Mouse (Mus musculus): ENCODE data around the gene Ppil1. TPM values are rescaled to one million over a fixed set of nuclear protein-coding genes. Genes with fewer than 3 reads are reported as not detected.

Gene Ppil1
- polyA plus RNA-seq, 1 experiment from 2014 or later: 144 TPM

DNA sequence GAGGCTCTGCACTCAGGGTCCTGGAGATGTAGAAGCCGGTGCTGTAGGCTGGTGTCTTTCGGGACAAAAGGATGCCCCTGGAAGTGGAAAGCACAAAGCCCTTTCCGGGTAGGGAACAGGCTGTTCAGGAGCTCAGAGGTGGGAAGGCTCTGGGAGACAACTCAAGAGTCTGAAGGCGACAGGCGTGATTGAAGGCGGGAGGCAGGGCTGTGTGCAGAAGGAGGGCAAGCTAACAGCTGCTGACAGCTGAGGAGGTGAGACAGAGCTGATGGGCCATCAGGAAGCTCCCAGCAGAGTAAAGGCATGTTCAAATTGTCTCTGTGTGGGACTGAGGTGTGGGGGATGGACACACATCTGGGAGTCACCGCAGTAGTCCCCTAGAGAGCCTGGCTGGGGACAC, 27.9 kb downstream of the Ppil1 start:
- no peak overlapping the region for H3K27ac ChIP-seq (ENCODE audit: low read length)
- H3K9ac ChIP-seq (ENCODE audit: low read length): no peak overlapping the region
- no peak overlapping the region for H3K4me3 ChIP-seq (ENCODE audit: low read length)
- H3K9me3 ChIP-seq (ENCODE audit: control insufficient read depth, low read length): no peaks in the 10 kb centered on the region
- no peaks in the 10 kb centered on the region for H3K36me3 ChIP-seq (ENCODE audit: control insufficient read depth, insufficient read depth, low read length)
- ATAC-seq (ENCODE audit: low read depth): no peak
- WGBS: 30% methylated on average over 7 of the region's 7 CpGs
- peaks cover 14% of the 10 kb centered on the region for H3K4me1 ChIP-seq (replicated peaks; ENCODE audit: control insufficient read depth, insufficient read depth, low read length)
- peaks cover 20% of the 10 kb centered on the region for H3K27me3 ChIP-seq (ENCODE audit: control insufficient read depth, insufficient read depth, low read depth, low read length)
- H3K4me2 ChIP-seq (ENCODE audit: low read depth, low read length): no peak overlapping the region

- Histone ChIP-seq H3K27ac (ENCODE audit: low read length) (no peak overlapping the region), H3K4me1 (replicated peaks; ENCODE audit: control insufficient read depth, insufficient read depth, low read length) (no peaks in the 10 kb centered on the region; the same call in 1 of the 2 replicates), H3K27me3 (ENCODE audit: control insufficient read depth, insufficient read depth, low read depth, low read length) (peaks cover 8% of the 10 kb centered on the region; the same call in 1 of the 2 replicates), H3K4me3 (ENCODE audit: low read length) (no peak overlapping the region), H3K4me2 (ENCODE audit: low read depth, low read length) (no peak overlapping the region), H3K9ac (ENCODE audit: low read length) (no peak overlapping the region), H3K36me3 (ENCODE audit: control insufficient read depth, insufficient read depth, low read length) (no peaks in the 10 kb centered on the region), H3K9me3 (ENCODE audit: control insufficient read depth, low read length) (no peaks in the 10 kb centered on the region)
- no peak for ATAC-seq (ENCODE audit: low read depth)
- 77% methylated on average over 10 of the region's 10 CpGs for WGBS
Measured at GRCm38 (mm10) chr17:29231109-29231508, 32.9 kb downstream of the Ppil1 start.

DNA sequence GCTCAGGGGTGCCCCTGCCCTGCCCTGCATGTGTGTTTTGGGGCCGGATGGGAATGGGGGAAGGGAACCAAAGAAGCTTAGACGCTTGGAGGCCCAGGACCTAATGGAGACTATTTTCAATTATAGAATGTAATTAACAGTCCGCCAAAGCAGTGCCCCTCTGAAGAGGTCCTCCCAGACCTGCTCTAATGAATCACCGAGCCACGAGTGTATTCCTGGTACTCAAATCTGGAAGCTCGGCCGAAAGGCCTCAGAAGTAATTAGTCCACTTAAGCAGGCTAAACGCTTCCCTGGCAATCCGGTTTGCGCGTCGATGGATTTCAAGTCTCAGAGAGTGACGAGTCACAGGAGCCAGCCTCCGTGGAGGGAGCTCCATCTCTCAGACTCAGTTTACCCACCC, 43.4 kb downstream of the Ppil1 start:
- Histone ChIP-seq H3K4me3 (ENCODE audit: low read length) (no peak overlapping the region), H3K27me3 (ENCODE audit: control insufficient read depth, insufficient read depth, low read depth, low read length) (no peaks in the 10 kb centered on the region), H3K4me2 (ENCODE audit: low read depth, low read length) (no peak overlapping the region), H3K9ac (ENCODE audit: low read length) (no peak overlapping the region), H3K27ac (ENCODE audit: low read length) (no peak overlapping the region), H3K4me1 (replicated peaks; ENCODE audit: control insufficient read depth, insufficient read depth, low read length) (no peaks in the 10 kb centered on the region), H3K9me3 (ENCODE audit: control insufficient read depth, low read length) (no peaks in the 10 kb centered on the region), H3K36me3 (ENCODE audit: control insufficient read depth, insufficient read depth, low read length) (no peaks in the 10 kb centered on the region)
- no peak for ATAC-seq (ENCODE audit: low read depth)
- WGBS: 83% methylated on average over 14 of the region's 14 CpGs

GRCm38 (mm10) chr17:29218017-29218416, 46.0 kb downstream of the Ppil1 start:
- Histone ChIP-seq H3K27ac (ENCODE audit: low read length) (no peak overlapping the region), H3K36me3 (ENCODE audit: control insufficient read depth, insufficient read depth, low read length) (no peaks in the 10 kb centered on the region), H3K4me2 (ENCODE audit: low read depth, low read length) (no peak overlapping the region), H3K9me3 (ENCODE audit: control insufficient read depth, low read length) (no peaks in the 10 kb centered on the region), H3K4me1 (replicated peaks; ENCODE audit: control insufficient read depth, insufficient read depth, low read length) (peaks cover 4% of the 10 kb centered on the region; the same call in 1 of the 2 replicates), H3K9ac (ENCODE audit: low read length) (no peak overlapping the region), H3K4me3 (ENCODE audit: low read length) (no peak overlapping the region), H3K27me3 (ENCODE audit: control insufficient read depth, insufficient read depth, low read depth, low read length) (no peaks in the 10 kb centered on the region)
- WGBS: 46% methylated on average over 5 of the region's 5 CpGs
- ATAC-seq (ENCODE audit: low read depth): no peak

DNA sequence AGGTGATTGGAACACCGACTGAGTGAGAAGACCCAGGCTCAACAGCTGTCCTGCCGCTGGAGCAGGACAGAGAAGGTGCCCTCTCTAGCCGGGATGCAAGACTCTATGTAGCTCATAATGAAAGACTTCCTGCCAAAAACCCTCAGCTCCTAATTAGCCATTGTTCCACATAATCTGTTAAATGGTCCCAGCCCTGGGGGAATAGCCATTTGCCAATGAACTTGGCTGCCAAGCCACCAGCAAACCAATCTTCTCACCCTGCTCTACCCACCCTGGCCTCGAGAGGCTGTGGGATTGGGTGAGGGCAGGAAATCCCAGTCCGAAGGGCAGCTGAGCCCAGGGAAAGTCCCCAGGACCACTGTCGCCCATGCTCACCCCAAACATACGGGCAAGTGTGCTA, 47.9 kb downstream of the Ppil1 start:
- Histone ChIP-seq H3K36me3 (ENCODE audit: control insufficient read depth, insufficient read depth, low read length) (no peaks in the 10 kb centered on the region), H3K4me1 (replicated peaks; ENCODE audit: control insufficient read depth, insufficient read depth, low read length) (peaks cover 4% of the 10 kb centered on the region; the same call in 1 of the 2 replicates), H3K27me3 (ENCODE audit: control insufficient read depth, insufficient read depth, low read depth, low read length) (no peaks in the 10 kb centered on the region), H3K27ac (ENCODE audit: low read length) (no peak overlapping the region), H3K9me3 (ENCODE audit: control insufficient read depth, low read length) (no peaks in the 10 kb centered on the region), H3K9ac (ENCODE audit: low read length) (no peak overlapping the region), H3K4me3 (ENCODE audit: low read length) (no peak overlapping the region), H3K4me2 (ENCODE audit: low read depth, low read length) (no peak overlapping the region)
- 56% methylated on average over 7 of the region's 7 CpGs for WGBS
- no peak for ATAC-seq (ENCODE audit: low read depth)

- Histone ChIP-seq H3K27ac (ENCODE audit: low read length) (no peak overlapping the region), H3K4me2 (ENCODE audit: low read depth, low read length) (no peak overlapping the region), H3K36me3 (ENCODE audit: control insufficient read depth, insufficient read depth, low read length) (no peaks in the 10 kb centered on the region), H3K27me3 (ENCODE audit: control insufficient read depth, insufficient read depth, low read depth, low read length) (no peaks in the 10 kb centered on the region), H3K9ac (ENCODE audit: low read length) (no peak overlapping the region), H3K9me3 (ENCODE audit: control insufficient read depth, low read length) (no peaks in the 10 kb centered on the region), H3K4me3 (ENCODE audit: low read length) (no peak overlapping the region), H3K4me1 (replicated peaks; ENCODE audit: control insufficient read depth, insufficient read depth, low read length) (peaks cover 4% of the 10 kb centered on the region; the same call in 1 of the 2 replicates)
- 62% methylated on average over 10 of the region's 10 CpGs for WGBS
- no peak for ATAC-seq (ENCODE audit: low read depth)
Measured at GRCm38 (mm10) chr17:29214655-29215054, 49.3 kb downstream of the Ppil1 start.

DNA sequence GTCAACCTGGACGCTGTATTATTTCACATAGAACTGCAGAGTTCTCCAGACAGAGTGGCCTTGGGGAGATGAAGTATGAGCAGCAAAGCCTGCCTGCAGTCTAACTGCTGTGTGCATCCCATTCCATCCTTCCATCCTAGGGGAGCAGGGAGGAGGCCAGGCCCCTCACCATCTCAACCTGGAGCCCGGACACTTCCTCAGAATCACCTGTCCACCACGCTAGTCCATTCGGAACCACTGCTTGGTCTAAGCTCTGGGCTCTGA, 49.9 kb downstream of the Ppil1 start:
- WGBS: 78% methylated on average over 4 of the region's 4 CpGs
- Histone ChIP-seq H3K9ac (ENCODE audit: low read length) (no peak overlapping the region), H3K36me3 (ENCODE audit: control insufficient read depth, insufficient read depth, low read length) (no peaks in the 10 kb centered on the region), H3K4me3 (ENCODE audit: low read length) (no peak overlapping the region), H3K27me3 (ENCODE audit: control insufficient read depth, insufficient read depth, low read depth, low read length) (no peaks in the 10 kb centered on the region), H3K4me1 (replicated peaks; ENCODE audit: control insufficient read depth, insufficient read depth, low read length) (peaks cover 4% of the 10 kb centered on the region; the same call in 1 of the 2 replicates), H3K9me3 (ENCODE audit: control insufficient read depth, low read length) (no peaks in the 10 kb centered on the region), H3K4me2 (ENCODE audit: low read depth, low read length) (no peak overlapping the region), H3K27ac (ENCODE audit: low read length) (no peak overlapping the region)
- no peak for ATAC-seq (ENCODE audit: low read depth)

- ATAC-seq (ENCODE audit: low read depth): no peak
- Histone ChIP-seq H3K27ac (ENCODE audit: low read length) (no peak overlapping the region), H3K36me3 (ENCODE audit: control insufficient read depth, insufficient read depth, low read length) (no peaks in the 10 kb centered on the region), H3K4me3 (ENCODE audit: low read length) (no peak overlapping the region), H3K9me3 (ENCODE audit: control insufficient read depth, low read length) (no peaks in the 10 kb centered on the region), H3K27me3 (ENCODE audit: control insufficient read depth, insufficient read depth, low read depth, low read length) (no peaks in the 10 kb centered on the region), H3K4me1 (replicated peaks; ENCODE audit: control insufficient read depth, insufficient read depth, low read length) (peaks cover 4% of the 10 kb centered on the region; the same call in 1 of the 2 replicates), H3K4me2 (ENCODE audit: low read depth, low read length) (peak overlapping the region; percentile 38), H3K9ac (ENCODE audit: low read length) (0 out of 2 replicates have a peak overlapping the region, but pooled peaks have one; percentile 15)
- 17% methylated on average over 12 of the region's 12 CpGs for WGBS
Measured at GRCm38 (mm10) chr17:29213381-29214192, 50.4 kb downstream of the Ppil1 start.

DNA sequence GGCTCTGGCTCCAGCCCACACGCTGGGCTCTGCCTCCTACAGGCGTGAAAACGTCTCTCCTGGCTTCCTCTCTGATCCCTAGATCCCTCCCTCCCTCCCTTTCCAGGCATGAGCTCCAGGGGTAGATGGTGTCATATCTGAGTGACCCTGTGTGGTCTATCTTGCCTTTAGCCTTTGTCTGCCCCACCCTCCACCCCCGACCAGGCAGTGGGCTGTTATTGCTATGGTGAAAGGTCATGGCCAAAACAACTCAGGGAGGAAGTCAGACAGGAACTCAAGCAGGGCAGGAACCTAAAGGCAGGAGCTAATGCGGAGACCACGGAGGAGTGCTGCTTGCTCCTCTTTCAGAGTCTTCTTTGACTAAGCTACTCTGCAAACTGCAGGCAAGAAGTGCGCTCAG, 52.1 kb downstream of the Ppil1 start:
- H3K9me3 ChIP-seq (ENCODE audit: control insufficient read depth, low read length): no peaks in the 10 kb centered on the region
- peaks cover 4% of the 10 kb centered on the region; the same call in 1 of the 2 replicates for H3K4me1 ChIP-seq (replicated peaks; ENCODE audit: control insufficient read depth, insufficient read depth, low read length)
- H3K36me3 ChIP-seq (ENCODE audit: control insufficient read depth, insufficient read depth, low read length): no peaks in the 10 kb centered on the region
- no peak overlapping the region for H3K4me3 ChIP-seq (ENCODE audit: low read length)
- H3K4me2 ChIP-seq (ENCODE audit: low read depth, low read length): no peak overlapping the region
- WGBS: 39% methylated on average over 7 of the region's 7 CpGs
- no peaks in the 10 kb centered on the region for H3K27me3 ChIP-seq (ENCODE audit: control insufficient read depth, insufficient read depth, low read depth, low read length)
- no peak overlapping the region for H3K9ac ChIP-seq (ENCODE audit: low read length)
- ATAC-seq (ENCODE audit: low read depth): no peak
- H3K27ac ChIP-seq (ENCODE audit: low read length): no peak overlapping the region
